Mouse (Mus musculus) thymus, postnatal 14 days (tissue): ENCODE measurements around the gene R3hdm2.

Experiments used
- DNase-seq: peaks from one replicate; pipeline ENCODE4 v3.0.0; 2021

Gene R3hdm2

GRCm38 (mm10) chr10:127425794-127426193, 45.7 kb downstream of the R3hdm2 start:
- DNase-seq = no peak

DNA sequence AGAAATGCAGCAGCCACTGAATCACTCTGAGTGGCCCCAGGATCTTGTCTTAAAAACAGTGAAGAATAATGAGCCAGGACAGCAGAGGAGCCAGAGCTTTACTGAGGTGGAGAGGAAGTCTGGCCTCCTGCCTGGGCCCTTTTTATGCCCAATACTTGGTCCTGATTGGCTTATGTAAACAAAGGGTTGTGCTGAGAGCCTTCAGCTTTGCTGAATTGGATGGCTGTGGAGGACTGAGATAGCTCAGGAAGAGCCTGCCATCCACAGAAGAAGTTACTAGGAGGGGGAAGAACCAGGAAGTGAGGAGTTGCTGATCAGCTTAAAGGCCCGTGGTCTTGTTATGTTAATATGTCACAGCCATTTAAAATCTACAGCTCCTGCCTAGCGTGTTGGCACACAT, 46.5 kb downstream of the R3hdm2 start:
- DNase-seq = no peak

GRCm38 (mm10) chr10:127427107-127427506, 47.0 kb downstream of the R3hdm2 start:
- DNase-seq = no peak

DNA sequence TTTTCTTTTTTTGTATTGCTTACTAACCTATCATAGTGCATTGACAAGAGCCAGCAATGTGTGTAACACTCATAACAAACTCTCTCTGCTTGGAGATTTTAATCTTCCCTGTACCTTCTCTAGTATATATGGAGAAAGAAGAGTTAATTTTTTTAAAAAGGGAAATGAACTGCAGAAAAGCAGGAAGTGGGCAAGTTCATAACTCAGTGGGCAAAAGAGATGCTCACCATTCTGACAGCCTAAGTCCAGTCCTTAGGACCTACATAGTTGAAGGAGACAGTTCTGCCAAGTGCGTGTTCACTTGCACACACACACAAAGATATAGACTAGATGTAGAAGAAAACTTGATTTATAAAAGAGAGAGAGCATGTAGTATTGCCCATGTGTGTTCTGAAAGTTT, 47.9 kb downstream of the R3hdm2 start:
- DNase-seq = no peak

GRCm38 (mm10) chr10:127429538-127429937, 49.4 kb downstream of the R3hdm2 start:
- DNase-seq = no peak

DNA sequence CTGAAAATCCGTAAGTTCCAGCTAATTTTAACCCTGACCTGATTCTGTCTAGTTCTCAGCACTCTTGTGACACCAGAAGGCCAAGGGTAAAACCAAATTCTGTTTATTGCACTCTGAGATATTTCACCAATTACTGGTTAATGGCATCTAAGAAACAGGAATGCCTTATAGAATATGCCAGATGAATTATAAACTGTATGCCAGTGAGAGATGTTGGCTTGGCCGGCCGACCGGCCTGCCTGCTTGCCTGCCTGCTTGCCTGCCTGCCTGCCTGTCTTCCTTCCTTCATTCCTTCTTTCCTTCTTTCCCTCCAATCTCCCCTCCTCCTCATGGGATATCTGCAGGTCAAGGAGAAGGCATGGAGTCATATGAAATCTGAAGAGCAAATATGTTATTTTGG, 52.3 kb downstream of the R3hdm2 start:
- no peak for DNase-seq

DNA sequence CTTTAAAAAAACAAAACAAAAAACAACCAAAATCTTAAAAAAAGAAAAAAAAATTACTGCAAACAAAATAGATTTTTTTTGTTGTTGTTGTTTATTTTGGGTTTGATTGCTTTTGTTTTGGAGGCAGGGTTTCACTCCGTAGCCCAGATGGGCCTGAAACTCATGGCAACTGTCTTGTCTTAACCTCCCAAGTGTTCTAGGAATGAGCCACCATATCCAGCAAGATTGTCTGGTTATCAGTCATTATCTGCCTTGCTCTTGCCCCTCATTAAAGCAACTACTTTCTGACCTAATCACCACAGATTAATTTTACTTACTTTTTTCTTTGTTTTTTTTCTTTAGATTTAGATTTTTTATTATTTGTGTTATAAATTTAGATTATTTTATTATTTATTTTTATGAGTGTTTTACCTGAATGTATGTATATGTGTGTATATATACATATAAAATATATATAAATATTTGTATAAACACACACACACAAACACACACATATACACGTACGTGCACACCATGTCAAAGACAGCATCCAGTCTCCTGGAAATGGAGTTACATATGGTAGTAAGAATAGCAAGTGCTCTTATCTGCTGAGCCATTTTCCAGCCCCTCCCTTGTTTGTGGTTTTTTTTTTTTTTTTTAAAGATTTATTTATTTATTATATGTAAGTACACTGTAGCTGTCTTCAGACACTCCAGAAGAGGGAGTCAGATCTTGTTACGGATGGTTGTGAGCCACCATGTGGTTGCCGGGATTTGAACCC, 57.4 kb downstream of the R3hdm2 start:
- no peak for DNase-seq

GRCm38 (mm10) chr10:127453701-127454100, 73.6 kb downstream of the R3hdm2 start:
- DNase-seq = no peak

GRCm38 (mm10) chr10:127462411-127463096, 82.4 kb downstream of the R3hdm2 start:
- DNase-seq = no peak

- peak; percentile 69 for DNase-seq
These were observed 91.3 kb downstream of the R3hdm2 start for GRCm38 (mm10) chr10:127471281-127471988.

DNA sequence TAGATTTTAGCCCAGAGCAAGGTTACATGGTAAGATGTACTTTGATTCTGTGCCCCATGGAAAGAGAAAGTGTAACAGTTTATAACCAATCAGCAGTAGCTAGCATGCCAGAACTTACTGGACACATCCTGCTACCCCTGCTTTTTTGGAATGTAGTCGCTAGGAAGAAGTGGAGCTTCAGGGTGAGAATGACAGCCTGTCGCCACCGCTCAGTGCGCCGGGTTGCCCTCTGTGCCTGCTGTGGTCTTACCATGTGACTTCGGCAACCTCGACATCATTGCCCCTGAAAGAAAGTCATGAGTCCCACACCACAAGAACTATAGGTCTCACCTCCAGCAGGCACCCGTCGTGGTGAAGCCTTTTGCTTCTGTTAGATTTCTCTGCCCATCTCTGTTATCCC, 92.6 kb downstream of the R3hdm2 start:
- no peak for DNase-seq

- DNase-seq = no peak
These were observed 95.0 kb downstream of the R3hdm2 start for GRCm38 (mm10) chr10:127475175-127475574.

GRCm38 (mm10) chr10:127476541-127476940, 96.4 kb downstream of the R3hdm2 start:
- DNase-seq = no peak

GRCm38 (mm10) chr10:127477301-127477700, 97.2 kb downstream of the R3hdm2 start:
- no peak for DNase-seq

DNA sequence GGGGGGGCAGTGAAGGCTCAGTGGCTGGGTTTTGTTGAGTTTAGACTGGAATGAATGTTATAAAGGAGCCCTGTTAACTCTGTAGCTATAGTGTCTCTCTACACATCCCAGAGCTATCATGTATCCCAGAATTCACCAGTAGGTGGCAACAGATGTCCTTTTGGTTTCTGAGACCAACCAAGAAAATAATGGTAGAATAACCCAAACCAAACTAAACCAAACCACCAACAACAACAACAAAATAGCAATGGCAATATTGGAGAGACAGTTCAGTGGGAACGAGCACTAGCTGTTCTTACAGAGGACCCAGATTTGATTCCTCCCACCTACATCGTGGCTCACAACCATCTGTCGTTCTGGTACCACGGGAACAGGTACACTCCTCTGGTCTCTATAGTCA, 99.0 kb downstream of the R3hdm2 start:
- peak; percentile 30 for DNase-seq

GRCm38 (mm10) chr10:127480833-127481813, 101.0 kb downstream of the R3hdm2 start:
- no peak for DNase-seq

GRCm38 (mm10) chr10:127485235-127485634, 105.1 kb downstream of the R3hdm2 start:
- no peak for DNase-seq

DNA sequence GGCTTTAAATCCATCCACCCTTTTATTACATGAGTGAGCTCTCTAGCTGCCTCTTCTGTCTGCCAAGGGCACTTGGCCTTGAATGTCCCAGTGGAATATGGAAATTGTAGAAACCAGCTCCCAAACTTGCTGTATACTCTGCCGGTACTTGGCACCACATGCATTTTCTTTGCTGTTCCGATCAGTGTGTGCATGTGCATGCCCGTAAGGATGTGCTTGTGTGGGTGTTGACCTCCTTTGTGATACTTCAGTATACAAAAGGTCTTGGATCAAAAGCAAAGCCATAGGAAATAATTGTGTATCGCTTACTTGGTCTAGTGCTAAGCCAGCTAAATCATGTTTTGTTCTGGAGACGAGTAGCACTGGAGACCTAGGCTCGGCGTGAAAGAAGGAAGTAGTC, 108.7 kb downstream of the R3hdm2 start:
- DNase-seq = no peak

- DNase-seq = no peak
These were observed 110.3 kb downstream of the R3hdm2 start for GRCm38 (mm10) chr10:127490160-127491127.

GRCm38 (mm10) chr10:127491128-127491512, 111.0 kb downstream of the R3hdm2 start:
- no peak for DNase-seq

GRCm38 (mm10) chr10:127492118-127492517, 112.0 kb downstream of the R3hdm2 start:
- DNase-seq = no peak
